Mouse (Mus musculus) lung, postnatal 0 days (tissue): ENCODE measurements around the gene Smim6. TPM values are rescaled to one million over a fixed set of nuclear protein-coding genes. Genes with fewer than 3 reads are reported as not detected.

Source experiments
- ATAC-seq: fragments of 200-750 bp; cut with Nextera tagmentation; 2 replicates; pipeline ENCODE4 v1.8.0; 2017; ENCODE audit warnings: moderate library complexity
- DNase-seq: peaks from one replicate; pipeline ENCODE4 v3.0.0-alpha.2; 2016; ENCODE audit warnings: low spot score
- H3K27ac ChIP-seq: fragments of 300-500 bp; sonication (generic); 2 replicates; pipeline ENCODE4 v1.5.1; 2014; ENCODE audit warnings: antibody characterized with exemption, mild to moderate bottlenecking, low read length, mixed read lengths
- H3K27me3 ChIP-seq: fragments of 300-500 bp; sonication (generic); replicated peaks from 2 replicates; pipeline ENCODE4 v1.6.1; 2014; ENCODE audit warnings: low read length, mixed read lengths; ENCODE audit not compliant: insufficient read depth
- H3K36me3 ChIP-seq: fragments of 300-500 bp; sonication (generic); 2 replicates; pipeline ENCODE4 v1.6.1; 2014; ENCODE audit warnings: low read length, mixed read lengths; ENCODE audit not compliant: insufficient read depth
- H3K4me1 ChIP-seq: fragments of 300-500 bp; sonication (generic); 2 replicates; pipeline ENCODE4 v1.6.1; 2014; ENCODE audit warnings: antibody characterized with exemption, low read depth, low read length, mixed read lengths; ENCODE audit not compliant: insufficient read depth
- H3K4me2 ChIP-seq: fragments of 300-500 bp; sonication (generic); replicated peaks from 2 replicates; pipeline ENCODE4 v1.6.1; 2014; ENCODE audit warnings: low read depth, mild to moderate bottlenecking, low read length, moderate library complexity, mixed read lengths
- H3K4me3 ChIP-seq: fragments of 300-500 bp; sonication (generic); 2 replicates; pipeline ENCODE4 v1.5.1; 2014; ENCODE audit warnings: low read depth, low read length
- H3K9ac ChIP-seq: fragments of 300-500 bp; sonication (generic); replicated peaks from 2 replicates; pipeline ENCODE4 v1.6.1; 2014; ENCODE audit warnings: low read depth, mild to moderate bottlenecking
- H3K9me3 ChIP-seq: fragments of 300-500 bp; sonication (generic); 2 replicates; pipeline ENCODE4 v1.6.1; 2016; ENCODE audit warnings: low read length, mixed read lengths
- CTCF ChIP-seq: IDR thresholded peaks from 2 replicates; pipeline ENCODE4 v1.5.1; 2016; ENCODE audit warnings: antibody characterized with exemption, mild to moderate bottlenecking
- EP300 ChIP-seq: IDR thresholded peaks from 2 replicates; pipeline ENCODE4 v1.6.1; 2016; ENCODE audit warnings: antibody characterized with exemption, mild to moderate bottlenecking, control low read depth
- WGBS: fragments of 180-500 bp; shearing (Covaris S2); extraction: QIAGEN DNeasy Blood & Tissue Kit; methylation state at CpG from one replicate; pipeline ENCODE4 v1.1.7; 2014; 5-methylcytosine and 5-hydroxymethylcytosine counted together
- polyA plus RNA-seq: library from polyadenylated mRNA; unstranded; fragments of >200 nt; fragmentation: Nextera tagmentation; extraction: Ambion mirVana; gene quantifications from 2 replicates; pipeline ENCODE4 v1.2.1, GENCODE M21; 2015

Smim6 gene
- 58.1 and 61.5 TPM in 2 replicates for polyA plus RNA-seq

DNA sequence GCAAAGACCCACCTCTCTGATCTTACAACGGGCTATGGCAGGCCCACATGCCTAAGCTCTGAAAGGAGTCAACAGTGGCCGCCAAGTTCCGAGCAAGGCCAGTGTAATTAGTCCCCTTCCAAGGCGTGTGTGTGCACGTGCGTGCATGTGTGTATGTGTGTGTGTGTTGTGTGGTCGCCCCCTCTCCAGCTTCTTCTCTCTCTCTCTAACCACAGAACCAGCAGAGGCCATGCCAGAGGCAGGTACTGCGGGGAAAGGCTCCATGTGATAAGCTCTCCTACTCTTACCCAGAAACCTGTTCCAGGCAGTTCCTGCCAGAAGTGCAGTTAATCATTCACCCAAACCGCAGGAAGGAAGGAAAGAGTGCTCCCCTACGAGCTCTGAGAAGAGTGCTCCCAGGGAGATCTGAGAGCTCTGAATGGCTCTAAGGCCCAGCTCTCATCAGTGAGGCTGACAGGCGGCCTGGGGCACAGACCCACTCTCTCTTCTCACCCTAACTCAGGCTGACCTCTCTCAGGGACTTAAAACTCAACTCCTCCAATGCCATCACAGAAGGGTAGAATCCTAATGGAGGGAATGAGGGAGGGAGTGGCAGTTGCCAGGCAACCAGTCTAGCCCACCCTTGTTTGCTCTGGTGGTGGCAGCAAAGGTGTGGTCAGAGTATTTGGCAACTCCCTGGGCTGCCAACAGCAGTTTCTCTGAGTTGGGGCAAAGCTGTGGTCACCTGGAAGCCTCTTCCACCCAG, at the start of gene Smim6:
Smim6 (plus strand) TSS at position 386 of the 745 bp plus-strand sequence.
- Histone ChIP-seq H3K27me3 (no peaks in the 10 kb centered on the region), H3K9me3 (no peaks in the 10 kb centered on the region), H3K4me3 (no peak within 1 kb of the TSS), H3K27ac (peak within 1 kb of the TSS; percentile 82), H3K4me1 (no peaks in the 10 kb centered on the region), H3K36me3 (no peaks in the 10 kb centered on the region), H3K4me2 (peak within 1 kb of the TSS; percentile 25; the same call in 1 of the 2 replicates), H3K9ac (no peak within 1 kb of the TSS)
- peak; percentile 88 for DNase-seq
- peak; percentile 89 for ATAC-seq
- WGBS, result 41% methylated on average over 11 of the region's 11 CpGs
- TF ChIP-seq EP300 (0 out of 2 replicates have a peak, but pooled peaks have one; percentile 5), CTCF (no peak)

DNA sequence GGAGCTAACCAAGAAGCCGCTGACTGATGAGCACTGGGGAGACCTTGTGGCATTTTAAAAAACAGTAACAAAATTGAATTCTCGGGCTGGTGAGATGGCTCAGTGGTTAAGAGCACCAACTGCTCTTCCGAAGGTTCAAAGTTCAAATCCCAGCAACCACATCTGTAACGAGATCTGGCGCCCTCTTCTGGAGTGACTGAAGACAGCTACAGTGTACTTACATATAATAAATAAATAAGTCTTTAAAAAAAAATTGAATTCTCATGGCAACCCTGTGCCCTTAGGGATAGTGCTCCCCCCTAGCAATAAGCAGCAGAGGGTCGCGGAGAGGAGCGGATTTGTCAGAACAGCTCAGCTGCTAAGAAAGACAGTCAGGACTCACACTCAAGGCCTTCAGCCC, 47.9 kb upstream of the Smim6 start:
- WGBS, result 78% methylated on average over 8 of the region's 8 CpGs
- TF ChIP-seq EP300, result no peak
- TF ChIP-seq CTCF, result peak; percentile 27; the same call in 1 of the 2 replicates

DNA sequence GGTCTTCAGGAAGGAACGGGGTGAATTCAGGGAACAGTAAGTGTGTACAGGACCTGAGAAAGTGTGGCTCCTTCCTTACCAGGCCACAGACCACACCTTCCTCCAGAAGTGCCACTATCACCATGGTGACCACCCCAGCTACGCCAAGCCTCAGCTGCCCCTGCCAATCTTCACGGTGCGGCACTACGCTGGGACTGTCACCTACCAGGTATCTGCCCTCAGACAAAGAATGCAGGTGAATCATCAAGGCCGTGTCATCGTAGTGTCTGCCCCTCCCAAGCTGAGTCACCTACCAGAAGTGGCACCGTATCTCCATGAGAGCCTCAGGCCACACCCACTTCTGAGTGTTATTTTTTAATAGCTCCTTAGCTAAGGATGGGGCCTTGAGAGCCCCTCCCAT, 42.4 kb upstream of the Smim6 start:
- Histone ChIP-seq H3K4me2 (no peak overlapping the region), H3K27ac (no peak overlapping the region), H3K4me3 (no peak overlapping the region), H3K4me1 (no peaks in the 10 kb centered on the region), H3K9ac (no peak overlapping the region), H3K27me3 (no peaks in the 10 kb centered on the region), H3K9me3 (no peaks in the 10 kb centered on the region), H3K36me3 (no peaks in the 10 kb centered on the region)
- TF ChIP-seq CTCF, result no peak
- TF ChIP-seq EP300, result no peak; the same call in 1 of the 2 replicates
- WGBS, result 41% methylated on average over 8 of the region's 8 CpGs
- DNase-seq (peak; percentile 79), ATAC-seq (peak; percentile 94)

More for the DNA sequence above, 47.9 kb upstream of the Smim6 start:
- no peak for ATAC-seq
- no peaks in the 10 kb centered on the region for H3K4me1 ChIP-seq
- no peak for DNase-seq
- H3K4me3 ChIP-seq, result no peak overlapping the region
- H3K36me3 ChIP-seq, result no peaks in the 10 kb centered on the region
- no peak overlapping the region for H3K9ac ChIP-seq
- peaks cover 11% of the 10 kb centered on the region; the same call in 1 of the 2 replicates for H3K27me3 ChIP-seq
- H3K9me3 ChIP-seq, result no peaks in the 10 kb centered on the region
- no peak overlapping the region for H3K4me2 ChIP-seq
- H3K27ac ChIP-seq, result no peak overlapping the region

GRCm38 (mm10) chr11:115872437-115872836, 39.4 kb upstream of the Smim6 start:
- no peak overlapping the region for H3K4me2 ChIP-seq
- WGBS, result 53% methylated on average over 4 of the region's 4 CpGs
- DNase-seq (no peak), ATAC-seq (no peak)
- no peak overlapping the region for H3K9ac ChIP-seq
- H3K4me1 ChIP-seq, result no peaks in the 10 kb centered on the region
- H3K27ac ChIP-seq, result no peak overlapping the region
- H3K27me3 ChIP-seq, result no peaks in the 10 kb centered on the region
- TF ChIP-seq CTCF (no peak), EP300 (no peak)
- no peaks in the 10 kb centered on the region for H3K9me3 ChIP-seq
- no peaks in the 10 kb centered on the region for H3K36me3 ChIP-seq
- no peak overlapping the region for H3K4me3 ChIP-seq

DNA sequence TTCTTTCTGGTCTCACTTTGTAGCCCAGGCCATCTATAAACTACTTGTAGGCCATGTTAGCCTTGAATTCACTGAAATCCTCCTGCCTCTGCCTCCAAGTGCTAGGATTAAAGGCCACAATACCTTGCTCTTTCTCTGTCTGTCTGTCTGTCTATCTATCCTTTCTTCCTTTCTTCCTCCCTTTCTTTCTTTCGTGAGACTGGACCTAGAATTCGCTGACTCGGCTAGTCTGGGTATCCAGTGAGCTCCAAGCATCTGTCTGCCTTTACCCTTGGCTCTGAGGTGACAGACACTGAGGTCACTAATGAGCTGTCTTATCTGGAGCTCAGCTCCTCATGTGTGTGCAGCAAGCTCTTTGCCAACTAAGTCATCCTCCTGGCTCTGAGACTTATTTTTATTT, 35.9 kb upstream of the Smim6 start:
- no peaks in the 10 kb centered on the region for H3K36me3 ChIP-seq
- no peak for TF ChIP-seq EP300
- TF ChIP-seq CTCF, result no peak
- H3K4me1 ChIP-seq, result no peaks in the 10 kb centered on the region
- no peaks in the 10 kb centered on the region for H3K9me3 ChIP-seq
- DNase-seq (no peak), ATAC-seq (no peak)
- H3K9ac ChIP-seq, result no peak overlapping the region
- H3K27ac ChIP-seq, result no peak overlapping the region
- 77% methylated on average over 3 of the region's 3 CpGs for WGBS
- H3K27me3 ChIP-seq, result no peaks in the 10 kb centered on the region
- no peak overlapping the region for H3K4me3 ChIP-seq
- H3K4me2 ChIP-seq, result no peak overlapping the region

DNA sequence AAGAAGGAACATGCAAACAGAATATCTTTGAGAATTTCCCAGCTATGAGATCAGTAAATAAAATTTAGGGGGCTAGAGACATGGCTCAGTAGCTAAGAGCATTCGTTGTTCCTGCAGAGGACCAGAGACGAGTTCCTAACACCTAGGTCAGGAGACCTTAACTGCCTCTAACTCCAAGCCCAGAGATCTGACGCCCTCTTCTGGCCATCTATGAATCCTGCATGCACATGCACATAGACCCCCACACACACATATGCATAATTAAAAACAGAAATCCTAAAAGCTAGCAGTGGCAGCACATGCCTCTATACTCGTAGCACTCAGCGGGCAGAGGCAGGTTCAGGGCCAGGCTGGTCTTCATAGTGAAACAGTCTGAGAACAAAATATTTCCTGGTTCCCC, 35.4 kb upstream of the Smim6 start:
- Histone ChIP-seq H3K36me3 (no peaks in the 10 kb centered on the region), H3K4me3 (no peak overlapping the region), H3K4me2 (no peak overlapping the region), H3K27ac (no peak overlapping the region), H3K9me3 (no peaks in the 10 kb centered on the region), H3K9ac (no peak overlapping the region), H3K4me1 (no peaks in the 10 kb centered on the region), H3K27me3 (no peaks in the 10 kb centered on the region)
- DNase-seq, result no peak
- TF ChIP-seq EP300 (no peak), CTCF (peak; percentile 26)
- ATAC-seq, result no peak
- WGBS, result 80% methylated on average over 5 of the region's 5 CpGs
